Mouse (Mus musculus) T-cell, adult 2 months (primary cell): ENCODE measurements around the gene Tbcd.

Experiments
- DNase-seq: peaks from one replicate; pipeline ENCODE4 v3.0.0; 2022; ENCODE audit warnings: low spot score

Tbcd gene

DNA sequence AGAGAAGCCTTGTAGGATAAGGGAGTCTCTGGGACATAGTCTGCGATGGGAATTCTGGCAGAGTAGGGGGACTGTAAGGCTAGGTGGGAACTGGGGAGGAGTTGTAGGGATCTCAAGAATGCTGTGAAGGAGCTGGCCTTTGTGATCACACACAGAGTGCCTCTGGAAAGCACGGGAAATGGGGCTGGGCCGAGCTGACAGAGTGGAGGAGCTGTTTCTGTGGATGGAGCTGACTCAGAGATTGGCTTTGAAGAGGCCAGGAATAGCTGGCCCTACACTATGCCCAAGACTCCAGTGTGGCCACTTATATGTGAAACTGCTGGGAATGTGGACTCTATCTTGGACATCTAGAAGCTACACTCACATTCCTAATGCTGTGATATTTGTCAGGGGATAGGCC, 84.8 kb downstream of the Tbcd start:
- no peak for DNase-seq

DNA sequence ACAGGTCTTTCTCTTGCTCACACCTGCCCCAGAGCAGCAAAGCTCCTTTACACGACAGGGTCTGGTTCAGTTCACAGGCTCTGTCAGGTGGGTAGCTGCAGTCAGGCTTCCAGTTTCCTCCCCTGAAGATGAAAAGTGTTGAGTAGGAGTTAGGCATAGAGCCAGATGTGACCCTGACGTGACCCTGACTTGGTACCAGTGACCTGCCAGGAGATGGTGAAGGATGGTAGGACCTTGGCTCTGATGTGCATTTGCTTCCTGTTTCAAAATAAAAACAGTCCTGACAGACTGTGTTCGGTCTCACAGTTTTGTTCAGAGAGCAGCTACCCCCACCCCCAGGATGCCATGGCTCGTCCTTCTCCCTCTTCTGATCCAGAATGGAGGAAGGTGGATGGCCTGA, 90.7 kb downstream of the Tbcd start:
- no peak for DNase-seq

DNA sequence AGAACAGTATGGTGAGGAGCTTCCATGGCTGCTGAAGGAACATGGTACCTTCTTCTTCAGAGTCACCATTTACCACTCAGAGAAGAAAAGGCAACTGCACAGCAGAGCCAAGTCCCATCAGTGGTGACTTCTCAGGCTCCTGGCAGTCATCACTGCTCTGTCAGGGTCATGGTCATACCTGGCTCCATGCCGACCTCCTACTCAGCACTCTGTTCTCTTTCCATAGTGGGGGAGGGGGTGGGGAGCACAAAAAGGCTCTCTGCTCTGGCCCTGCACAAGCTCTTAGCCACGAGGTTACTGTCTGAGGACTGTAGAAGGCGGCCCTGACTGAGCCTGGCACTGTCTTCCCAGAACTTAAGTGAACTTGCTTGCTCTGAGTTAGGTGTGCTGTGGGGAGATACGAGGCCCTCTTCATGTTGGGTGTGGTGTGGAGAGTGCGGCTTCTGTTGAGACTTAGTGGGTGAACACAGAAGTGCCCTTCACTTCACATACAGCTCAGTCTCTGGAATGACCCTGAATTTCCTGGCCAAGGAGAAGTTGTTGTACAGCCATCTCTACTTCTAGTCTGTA, 91.6 kb downstream of the Tbcd start:
- DNase-seq, result no peak

- DNase-seq, result no peak
These were observed 92.2 kb downstream of the Tbcd start for GRCm38 (mm10) chr11:121543922-121544321.

- DNase-seq, result no peak
These were observed 93.1 kb downstream of the Tbcd start for GRCm38 (mm10) chr11:121544755-121545397.

GRCm38 (mm10) chr11:121545398-121546034, 93.8 kb downstream of the Tbcd start:
- no peak for DNase-seq

GRCm38 (mm10) chr11:121547234-121547633, 95.5 kb downstream of the Tbcd start:
- no peak for DNase-seq

DNA sequence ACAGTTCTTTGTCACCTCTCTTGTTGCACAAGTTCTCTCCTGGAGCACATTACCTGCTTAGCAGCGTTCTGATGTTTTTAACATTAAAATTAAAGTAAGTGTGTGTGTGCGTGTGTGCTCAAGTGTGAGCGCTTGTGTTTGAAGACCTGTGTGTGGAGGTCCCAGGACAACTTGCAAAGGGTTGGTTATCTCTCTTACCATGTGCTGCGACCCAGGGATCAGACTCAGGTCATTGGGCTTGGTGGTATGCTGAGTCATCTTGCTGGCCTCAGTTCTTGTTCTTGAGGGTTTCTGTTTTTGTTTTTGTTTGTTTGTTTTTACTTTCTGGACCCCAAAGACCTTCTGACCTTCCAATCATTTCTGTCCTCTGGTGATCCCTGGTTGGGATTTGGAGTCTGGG, 96.2 kb downstream of the Tbcd start:
- no peak for DNase-seq

GRCm38 (mm10) chr11:121548996-121549842, 97.5 kb downstream of the Tbcd start:
- DNase-seq, result no peak

GRCm38 (mm10) chr11:121549843-121550647, 98.3 kb downstream of the Tbcd start:
- DNase-seq, result no peak

DNA sequence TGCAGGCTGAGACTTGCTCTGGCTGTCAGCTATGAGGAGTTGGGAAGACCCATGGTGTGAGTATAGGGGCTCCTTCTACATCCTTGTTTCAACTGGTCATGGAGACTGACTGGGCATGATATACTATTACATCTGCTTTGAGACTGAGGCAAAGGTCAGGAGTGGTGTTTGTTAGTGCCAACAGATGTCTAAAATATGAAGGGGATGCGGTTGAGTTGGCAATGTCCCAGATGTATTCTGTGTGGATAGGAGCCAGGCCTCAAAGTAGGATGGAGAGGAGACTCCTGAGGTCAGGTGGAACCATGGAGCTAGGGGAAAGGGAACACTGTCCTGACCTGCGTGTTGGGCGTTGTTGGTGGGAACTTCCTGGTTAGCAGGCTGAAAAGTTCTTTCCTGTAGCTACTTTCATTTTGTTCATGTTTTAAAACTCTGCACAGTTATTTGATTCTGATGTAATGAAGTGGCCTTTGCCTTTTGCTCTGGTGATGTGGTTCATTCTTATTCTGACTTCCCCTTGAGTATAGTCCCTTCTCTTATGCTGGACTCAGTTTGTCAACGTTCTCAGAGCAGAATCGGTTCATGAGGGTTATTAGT, 99.6 kb downstream of the Tbcd start:
- no peak for DNase-seq

DNA sequence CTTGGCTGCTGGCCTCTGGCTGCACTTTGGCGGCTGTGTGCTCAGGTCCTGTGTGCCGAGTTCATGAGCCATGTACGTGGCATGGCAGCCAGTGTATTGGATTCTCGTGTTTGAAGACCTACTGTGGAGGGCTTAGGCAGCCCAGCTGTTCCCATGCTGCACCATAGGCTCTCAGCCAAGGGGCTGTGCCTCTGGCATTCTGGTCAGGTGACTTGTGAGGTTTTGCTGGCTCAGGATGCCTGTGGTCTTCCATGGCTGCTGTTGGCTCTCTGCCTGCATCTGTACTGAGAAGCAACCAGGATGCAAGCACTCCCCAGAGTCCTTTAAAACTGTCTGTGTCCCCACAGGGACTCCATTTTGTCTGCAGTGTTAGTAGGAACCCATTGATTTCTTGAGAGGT, 100.4 kb downstream of the Tbcd start:
- peak; percentile 37 for DNase-seq

DNA sequence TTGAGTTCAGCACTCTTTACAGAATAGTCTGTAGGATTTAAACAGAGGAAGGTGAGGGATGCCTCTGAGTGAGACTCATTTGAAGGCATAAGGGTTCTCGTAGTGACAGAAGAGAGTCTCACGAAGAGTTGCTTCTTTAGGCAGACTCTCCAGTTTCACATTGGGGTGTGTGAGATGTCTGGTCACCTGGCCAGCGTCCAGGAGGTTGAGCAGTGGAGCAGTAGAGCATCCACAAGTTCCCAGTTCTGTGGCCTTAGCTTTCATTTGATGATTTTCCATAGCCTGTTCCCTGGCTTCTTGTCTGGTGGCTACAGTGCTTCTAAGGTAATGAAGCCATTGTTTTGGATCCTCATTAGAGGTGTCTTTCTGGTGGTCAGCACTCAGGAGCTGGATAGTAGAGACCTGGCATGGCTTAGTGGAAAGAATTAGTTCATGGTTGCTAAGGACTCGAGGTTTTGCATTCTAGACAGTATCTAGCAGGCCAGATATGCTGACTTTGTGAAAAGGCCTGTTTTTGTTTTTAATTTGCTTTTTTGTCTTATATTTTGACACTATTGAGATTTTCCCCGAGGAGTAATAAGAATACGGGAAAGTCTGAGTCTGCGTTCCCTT, 101.2 kb downstream of the Tbcd start:
- DNase-seq, result no peak

GRCm38 (mm10) chr11:121553458-121553857, 101.7 kb downstream of the Tbcd start:
- DNase-seq, result no peak

DNA sequence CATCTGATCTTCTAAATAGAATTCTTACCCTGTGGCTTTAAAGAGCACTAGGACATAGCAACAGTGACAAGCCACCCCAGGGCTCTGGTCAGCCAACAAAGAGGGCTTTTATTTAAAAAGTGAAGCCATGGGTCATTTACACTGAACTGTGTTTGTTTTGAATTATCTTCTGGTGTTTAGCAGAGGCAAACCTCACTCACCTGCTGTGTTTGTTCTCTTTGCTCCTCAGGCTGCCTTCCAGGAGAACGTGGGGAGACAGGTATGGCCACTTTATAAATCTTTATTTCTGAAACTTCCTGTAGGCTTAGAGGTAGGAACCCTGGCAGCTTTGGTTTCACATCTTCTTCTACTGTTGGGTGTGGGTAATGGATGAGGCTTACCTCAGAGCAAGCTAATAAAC, 105.0 kb downstream of the Tbcd start:
- DNase-seq, result no peak

DNA sequence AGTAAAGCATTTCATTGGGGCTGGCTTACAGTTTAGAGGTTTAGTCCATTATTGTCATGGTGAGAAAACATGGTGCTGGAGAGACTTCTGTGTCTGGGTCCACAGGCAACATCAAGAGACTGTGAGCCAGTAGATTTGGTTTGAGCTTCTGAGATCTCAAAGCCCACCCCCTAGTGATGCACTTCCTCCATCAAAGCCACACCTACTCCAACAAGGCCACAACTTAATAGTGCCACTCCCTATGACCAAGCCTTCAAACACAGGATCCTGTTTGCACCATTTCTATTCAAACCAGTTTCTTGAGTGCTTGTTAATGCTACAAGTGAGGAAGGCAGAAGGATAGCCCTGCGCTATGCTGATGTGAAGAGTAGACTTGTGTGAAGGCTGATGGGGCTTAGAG, 106.2 kb downstream of the Tbcd start:
- DNase-seq, result no peak

DNA sequence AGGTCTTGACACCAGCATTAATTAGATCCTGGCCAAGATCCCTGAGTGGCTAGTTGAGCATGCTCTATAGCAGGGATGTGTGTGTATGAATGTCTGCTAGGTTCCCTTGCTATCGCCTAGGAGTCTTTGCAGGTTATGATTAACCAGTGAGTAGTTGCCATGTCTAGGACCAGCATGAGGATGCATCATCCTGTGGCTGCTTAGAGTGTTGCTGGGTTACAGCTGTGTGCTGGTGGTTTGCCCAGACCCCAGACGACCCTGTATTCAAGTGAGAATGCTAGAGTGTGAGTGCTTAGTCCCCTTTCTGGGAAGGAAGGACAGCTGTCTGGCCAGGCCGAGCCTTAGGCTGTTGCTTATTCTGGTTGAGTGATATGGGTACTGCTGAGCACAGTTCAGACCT, 106.8 kb downstream of the Tbcd start:
- DNase-seq, result no peak

DNA sequence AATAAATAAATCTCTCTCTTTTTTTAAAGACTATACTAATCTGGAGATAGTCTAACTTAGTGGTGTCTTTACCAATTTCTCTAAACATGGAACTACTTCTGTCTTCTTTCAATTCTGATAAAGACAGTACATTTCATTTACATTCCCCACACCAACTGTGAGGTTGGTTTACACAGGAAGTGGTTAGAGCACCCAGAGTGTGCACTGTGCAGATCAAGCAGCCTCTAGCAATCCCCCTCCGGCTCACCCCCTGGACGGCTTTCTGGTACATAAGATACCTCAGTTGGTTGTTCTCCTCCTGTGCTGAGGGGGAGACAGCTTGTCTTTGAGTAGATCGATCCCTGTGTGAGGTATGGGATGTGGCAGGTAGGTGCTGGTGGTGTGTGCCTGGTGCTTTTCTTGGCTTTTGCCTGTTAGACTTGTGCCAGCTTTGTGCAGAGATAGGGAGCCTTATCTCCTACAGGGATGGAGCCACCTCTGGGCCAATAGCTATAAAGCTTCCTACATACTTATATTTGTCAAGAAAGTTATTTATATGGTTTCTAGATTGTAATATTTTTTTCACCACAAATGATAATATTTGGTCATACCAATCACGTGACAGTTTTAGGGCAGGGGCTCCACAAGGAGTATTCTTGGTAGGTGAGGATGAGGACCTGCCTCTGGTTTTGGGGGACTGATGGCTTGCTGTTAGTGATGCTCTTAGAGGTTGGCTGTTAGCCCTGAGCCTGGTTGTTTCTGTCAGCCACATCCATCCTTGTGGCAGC, 108.0 kb downstream of the Tbcd start:
- peak; percentile 80 for DNase-seq

DNA sequence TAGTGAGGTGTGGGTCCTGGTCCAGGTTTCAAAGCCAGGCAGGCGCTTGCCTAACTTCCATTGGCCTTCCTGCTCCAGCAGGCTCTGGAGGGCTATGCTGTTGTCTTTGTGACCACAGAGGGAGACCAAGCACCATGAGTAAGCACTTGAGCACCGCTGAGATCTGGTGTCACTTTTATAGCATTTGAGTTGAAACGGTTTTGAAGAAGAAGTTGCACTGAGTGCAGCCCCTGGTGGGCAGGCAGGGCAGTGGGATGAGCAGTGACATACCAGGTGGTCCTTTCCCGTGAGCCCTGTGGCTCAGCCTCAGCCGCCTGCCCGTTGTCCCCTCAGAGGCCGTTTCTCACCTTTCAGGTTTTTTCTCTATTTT, 108.5 kb downstream of the Tbcd start:
- DNase-seq, result peak; percentile 43

DNA sequence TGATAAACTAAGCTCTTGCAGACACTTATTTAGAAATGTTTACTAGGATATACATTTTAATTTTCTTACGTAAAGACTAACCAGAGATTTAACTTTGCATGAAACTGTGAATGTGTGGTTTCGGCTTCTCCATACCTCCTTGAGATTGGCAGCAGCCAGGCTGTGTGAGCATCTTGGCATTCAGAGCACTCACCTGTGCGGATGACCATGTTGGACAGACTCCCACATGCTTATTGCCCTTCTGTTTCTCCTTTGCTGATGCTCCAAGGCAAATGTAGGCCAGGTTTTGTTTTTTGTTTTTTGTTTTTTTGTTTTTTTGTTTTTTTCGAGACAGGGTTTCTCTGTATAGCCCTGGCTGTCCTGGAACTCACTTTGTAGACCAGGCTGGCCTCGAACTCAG, 111.6 kb downstream of the Tbcd start:
- DNase-seq, result no peak
